Mouse (Mus musculus): Measurements from ENCODE around the gene Mcpt9. TPM values are rescaled to one million over a fixed set of nuclear protein-coding genes. Genes with fewer than 3 reads are reported as not detected.
"Not testable (repeated sequence)": the region's sequence is repeated elsewhere in the genome, so short reads cannot be mapped to it uniquely, and the experiment has no call there.

Mcpt9 gene
- not detected in 2 replicates for polyA plus RNA-seq (2012; rRNA removed)

GRCm38 (mm10) chr14:56030395-56030794, at the start of gene Mcpt9:
Gene Mcpt9, minus strand, starts transcription at chr14:56030495.
- not testable (repeated sequence) for DNase-seq (ENCODE audit: low spot score)

GRCm38 (mm10) chr14:56062213-56062612, 31.9 kb upstream of the Mcpt9 start, which contains the start of gene Mcpt4:
Gene Mcpt4, minus strand, starts transcription at chr14:56062313.
- not testable (repeated sequence) for DNase-seq (ENCODE audit: low spot score)

GRCm38 (mm10) chr14:56057722-56058121, 27.4 kb upstream of the Mcpt9 start:
- DNase-seq (ENCODE audit: low spot score), result no peak

DNA sequence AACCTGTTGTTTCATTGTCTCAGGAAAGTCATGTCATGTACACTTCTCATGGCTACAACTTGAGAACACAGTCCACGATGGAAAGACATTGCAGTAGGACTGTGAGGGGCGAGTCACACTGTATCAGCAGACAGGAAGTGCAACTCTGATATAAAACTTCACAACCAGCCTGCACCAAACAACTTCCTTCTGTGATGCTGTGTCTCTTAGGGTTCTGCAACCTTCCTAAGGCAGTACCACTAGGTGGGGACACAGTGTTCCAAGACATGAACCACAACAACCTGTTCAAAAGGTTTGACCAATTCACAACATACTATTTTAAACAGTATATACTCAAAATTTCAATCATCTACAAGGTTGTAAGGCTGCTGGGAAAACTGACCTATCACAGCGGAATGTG, 25.1 kb upstream of the Mcpt9 start:
- DNase-seq (ENCODE audit: low spot score), result no peak

GRCm38 (mm10) chr14:56041792-56042191, 11.5 kb upstream of the Mcpt9 start, which contains the start of gene Mcpt2:
Gene Mcpt2, plus strand, starts transcription at chr14:56042041.
- not testable (repeated sequence) for DNase-seq (ENCODE audit: low spot score)

GRCm38 (mm10) chr14:56034433-56034832, 4.1 kb upstream of the Mcpt9 start:
- DNase-seq (ENCODE audit: low spot score), result no peak

DNA sequence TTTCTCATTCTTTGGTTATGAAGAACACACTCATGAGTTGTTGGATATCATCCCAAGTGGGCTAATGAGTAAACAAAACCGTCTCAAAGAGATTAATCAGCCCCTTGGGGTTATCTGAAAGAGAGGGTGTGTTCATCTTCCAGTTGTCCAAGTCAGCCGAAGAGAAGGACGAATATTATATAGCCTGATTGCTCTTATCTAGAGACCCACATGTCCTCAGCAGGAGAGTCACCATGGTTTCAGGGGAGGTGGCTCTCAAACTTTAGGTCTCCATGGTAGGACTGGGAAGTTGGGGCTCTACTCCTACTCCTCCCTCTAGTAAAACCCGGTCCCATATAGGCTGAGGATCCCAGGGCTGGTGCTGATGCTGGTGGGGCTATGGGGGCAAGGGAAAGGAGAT, 9.0 kb downstream of the Mcpt9 start:
- DNase-seq (ENCODE audit: low spot score), result not testable (repeated sequence)

- no peak for DNase-seq (ENCODE audit: low spot score)
These were observed 10.8 kb downstream of the Mcpt9 start for GRCm38 (mm10) chr14:56019446-56019845.

DNA sequence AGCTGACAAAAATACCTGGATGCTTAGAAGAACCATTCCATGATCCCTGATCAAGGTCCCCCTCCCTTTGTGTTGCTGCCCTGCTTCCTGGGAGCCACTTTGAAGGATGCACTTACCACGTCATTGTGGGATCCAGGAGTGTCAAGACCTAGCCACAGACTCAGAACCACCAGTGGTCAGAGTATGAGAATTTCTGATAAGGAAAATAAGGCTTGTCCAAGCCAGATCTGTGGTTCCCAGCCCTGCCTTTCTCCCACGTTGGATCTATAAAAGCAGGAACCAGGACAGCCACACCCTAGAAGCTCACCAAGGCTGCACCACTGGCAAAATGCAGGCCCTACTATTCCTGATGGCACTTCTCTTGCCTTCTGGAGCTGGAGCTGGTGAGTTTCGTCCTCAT, 12.6 kb downstream of the Mcpt9 start, which contains the start of gene Mcpt1:
Gene Mcpt1, plus strand, starts transcription at position 301 of the 400 bp plus-strand sequence.
- DNase-seq (ENCODE audit: low spot score), result not testable (repeated sequence)

DNA sequence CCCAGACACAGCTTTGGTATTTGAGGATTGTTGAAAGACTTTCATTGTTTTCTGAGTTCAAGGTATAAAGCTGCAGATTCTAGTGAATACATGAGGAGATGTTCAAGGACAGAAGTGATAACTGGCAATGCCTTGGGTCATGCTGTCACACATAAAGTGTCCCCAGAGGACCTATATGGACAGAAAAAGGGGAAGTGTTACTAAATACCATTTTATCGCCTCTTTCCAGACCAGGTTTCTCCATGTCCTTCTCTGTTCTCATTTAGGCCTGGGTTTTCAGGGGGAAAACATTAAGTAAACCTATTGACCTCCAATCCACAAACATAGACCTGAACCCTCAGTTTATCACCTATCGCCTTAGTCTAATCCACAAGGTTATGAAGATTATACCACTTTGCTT, 16.4 kb downstream of the Mcpt9 start:
- no peak for DNase-seq (ENCODE audit: low spot score)

- no peak for DNase-seq (ENCODE audit: low spot score)
These were observed 17.1 kb downstream of the Mcpt9 start for GRCm38 (mm10) chr14:56013147-56013546.

- DNase-seq (ENCODE audit: low spot score), result not testable (repeated sequence)
These were observed 42.8 kb downstream of the Mcpt9 start for GRCm38 (mm10) chr14:55987464-55987863.

Other genes with a start within 250 kb of the Mcpt9 start
- 7.2 and 9.4 TPM in 2 replicates for gene Adcy4, start 246.4 kb downstream of the Mcpt9 start, polyA plus RNA-seq (2012; rRNA removed)
- gene Ripk3, start 241.6 kb downstream of the Mcpt9 start, polyA plus RNA-seq (2012; rRNA removed), result 7.0 and 8.9 TPM in 2 replicates
- gene Nfatc4, start 207.4 kb downstream of the Mcpt9 start, polyA plus RNA-seq (2012; rRNA removed), result 37.9 and 44.3 TPM in 2 replicates
- 6.2 and 11.2 TPM in 2 replicates for gene Nynrin, start 176.5 kb downstream of the Mcpt9 start, polyA plus RNA-seq (2012; rRNA removed)
- 0.22 and 0.45 TPM in 2 replicates for gene Cbln3, start 146.1 kb downstream of the Mcpt9 start, polyA plus RNA-seq (2012; rRNA removed)
- 26.2 and 26.8 TPM in 2 replicates for gene Khnyn, start 145.5 kb downstream of the Mcpt9 start, polyA plus RNA-seq (2012; rRNA removed)
- gene Sdr39u1, start 130.2 kb downstream of the Mcpt9 start, polyA plus RNA-seq (2012; rRNA removed), result 54.6 and 63.6 TPM in 2 replicates
- 8.6 and 9.9 TPM in 2 replicates for gene Cma1, start 85.8 kb downstream of the Mcpt9 start, polyA plus RNA-seq (2012; rRNA removed)
- 0.07 TPM in 1 of 2 replicates, not detected in the other for gene Cma2, start 79.5 kb downstream of the Mcpt9 start, polyA plus RNA-seq (2012; rRNA removed)
- gene Mcpt1, start 12.5 kb downstream of the Mcpt9 start, polyA plus RNA-seq (2012; rRNA removed), result not detected in 2 replicates
- 0.06 TPM in 1 of 2 replicates, not detected in the other for gene Mcpt2, start 11.5 kb upstream of the Mcpt9 start, polyA plus RNA-seq (2012; rRNA removed)
- 6.3 and 8.4 TPM in 2 replicates for gene Mcpt4, start 31.8 kb upstream of the Mcpt9 start, polyA plus RNA-seq (2012; rRNA removed)
- gene Mcpt8, start 54.8 kb upstream of the Mcpt9 start, polyA plus RNA-seq (2012; rRNA removed), result not detected in 2 replicates
- 0.08 TPM in 1 of 2 replicates, not detected in the other for gene Ctsg, start 72.1 kb upstream of the Mcpt9 start, polyA plus RNA-seq (2012; rRNA removed)
- gene Gzme, start 90.1 kb upstream of the Mcpt9 start, polyA plus RNA-seq (2012; rRNA removed), result not detected in 2 replicates
- gene Gzmd, start 102.1 kb upstream of the Mcpt9 start, polyA plus RNA-seq (2012; rRNA removed), result not detected in 2 replicates
- gene Gzmg, start 129.1 kb upstream of the Mcpt9 start, polyA plus RNA-seq (2012; rRNA removed), result not detected in 2 replicates
- gene Gzmn, start 144.1 kb upstream of the Mcpt9 start, polyA plus RNA-seq (2012; rRNA removed), result not detected in 2 replicates
- gene Gzmf, start 180.9 kb upstream of the Mcpt9 start, polyA plus RNA-seq (2012; rRNA removed), result not detected in 2 replicates
- gene Gzmc, start 204.2 kb upstream of the Mcpt9 start, polyA plus RNA-seq (2012; rRNA removed), result 0.07 TPM in 2 replicates
- gene Gzmb, start 231.8 kb upstream of the Mcpt9 start, polyA plus RNA-seq (2012; rRNA removed), result 1.4 and 2.2 TPM in 2 replicates